Mouse (Mus musculus) MEL (cell line): ENCODE data around the gene Best1.

Experiments used
- CHD1 ChIP-seq: IDR thresholded peaks from 2 replicates; pipeline ENCODE4 v1.6.1; 2012; ENCODE audit warnings: low read depth, mild to moderate bottlenecking, inconsistent platforms, low read length, improper control_type of control experiment
- CTCF ChIP-seq, 3 experiments: IDR thresholded peaks in 2 of 3; conservative IDR thresholded peaks in 1 of 3; 2 replicates each; pipeline ENCODE4 v1.5.1; 2011 to 2012; ENCODE audit warnings: low read length in 3 of 3, low read depth in 2 of 3, mild to moderate bottlenecking in 2 of 3, improper control_type of control experiment in 1 of 3, inconsistent platforms in 1 of 3, mixed read lengths in 1 of 3, moderate library complexity in 1 of 3; ENCODE audit not compliant: control insufficient read depth in 1 of 3, insufficient read depth in 1 of 3, poor library complexity in 1 of 3, severe bottlenecking in 1 of 3
- GABPA ChIP-seq: IDR thresholded peaks from 2 replicates; pipeline ENCODE4 v1.6.1; 2012; ENCODE audit warnings: low read depth, mild to moderate bottlenecking, inconsistent platforms, low read length, improper control_type of control experiment, moderate library complexity
- KAT2A ChIP-seq: conservative IDR thresholded peaks from 2 replicates; pipeline ENCODE4 v1.6.1; 2012; ENCODE audit warnings: low read depth, low read length, improper control_type of control experiment, inconsistent platforms
- MAZ ChIP-seq: IDR thresholded peaks from 2 replicates; pipeline ENCODE4 v1.6.1; 2012; ENCODE audit warnings: low read depth, mild to moderate bottlenecking, inconsistent platforms, low read length, improper control_type of control experiment
- POLR2A ChIP-seq, 2 experiments: IDR thresholded peaks; 2 replicates each; pipeline ENCODE4 v1.6.1; 2011 to 2012; ENCODE audit warnings: low read length in 2 of 2, mild to moderate bottlenecking in 2 of 2, control low read depth in 1 of 2, improper control_type of control experiment in 1 of 2, low read depth in 1 of 2, moderate library complexity in 1 of 2; ENCODE audit not compliant: control insufficient read depth in 1 of 2, insufficient read depth in 1 of 2, poor library complexity in 1 of 2
- USF1 ChIP-seq: IDR thresholded peaks from 2 replicates; pipeline ENCODE4 v1.6.1; 2014; ENCODE audit warnings: low read depth, mild to moderate bottlenecking, inconsistent platforms, low read length, improper control_type of control experiment, moderate library complexity
- ZKSCAN1 ChIP-seq: IDR thresholded peaks from 2 replicates; pipeline ENCODE4 v1.6.1; 2012; ENCODE audit warnings: low read depth, mild to moderate bottlenecking, inconsistent platforms, low read length, improper control_type of control experiment, moderate library complexity
- ZNF384 ChIP-seq: IDR thresholded peaks from 2 replicates; pipeline ENCODE4 v1.6.1; 2012; ENCODE audit warnings: low read depth, mild to moderate bottlenecking, inconsistent platforms, low read length, improper control_type of control experiment

GRCm38 (mm10) chr19:10023304-10023758 is 21.9 kb upstream of the Best1 start:
- TF ChIP-seq KAT2A: no peak
- no peak for TF ChIP-seq CTCF (IDR thresholded peaks at IDR 0.05 in 2 of 3, conservative IDR thresholded peaks at IDR 0.05 in 1 of 3; ENCODE audit: control insufficient read depth in 1 of 3, insufficient read depth in 1 of 3, low read depth in 2 of 3, low read length in 3 of 3, poor library complexity in 1 of 3, severe bottlenecking in 1 of 3)
- no peak for TF ChIP-seq GABPA
- TF ChIP-seq MAZ: no peak
- no peak for TF ChIP-seq ZKSCAN1
- no peak for TF ChIP-seq CHD1
- no peak for TF ChIP-seq USF1
- TF ChIP-seq POLR2A (IDR thresholded peaks at IDR 0.05; ENCODE audit: control insufficient read depth in 1 of 2, insufficient read depth in 1 of 2, low read depth in 1 of 2, low read length in 2 of 2, poor library complexity in 1 of 2): no peak
- TF ChIP-seq ZNF384: no peak
